Mouse (Mus musculus) stomach, embryonic 16.5 days (tissue): ENCODE measurements around the gene Pnliprp2. TPM values are rescaled to one million over a fixed set of nuclear protein-coding genes. Genes with fewer than 3 reads are reported as not detected.

ENCODE experiments used
- polyA plus RNA-seq: library from polyadenylated mRNA; unstranded; fragments of >200 nt; fragmentation: Nextera tagmentation; extraction: Ambion mirVana; gene quantifications from 2 replicates; pipeline ENCODE4 v1.2.1, GENCODE M21; 2015

Pnliprp2 gene
- polyA plus RNA-seq, 1 experiment from 2014 or later = 21.9 TPM

Other genes starting within 250 kb of the Pnliprp2 start
- not detected in 2 replicates for gene Ccdc172, start 247.7 kb upstream of the Pnliprp2 start, polyA plus RNA-seq
- gene Pnlip, start 107.2 kb upstream of the Pnliprp2 start, polyA plus RNA-seq = 0.49 and 0.50 TPM in 2 replicates
- gene Pnliprp1, start 30.8 kb upstream of the Pnliprp2 start, polyA plus RNA-seq = 3,948 and 4,083 TPM in 2 replicates
- 0.14 TPM in 1 of 2 replicates, not detected in the other for gene 1700019N19Rik, start 34.7 kb downstream of the Pnliprp2 start, polyA plus RNA-seq
- 0.21 and 0.51 TPM in 2 replicates for gene Eno4, start 183.7 kb downstream of the Pnliprp2 start, polyA plus RNA-seq
- gene Hspa12a, start 183.9 kb downstream of the Pnliprp2 start, polyA plus RNA-seq = 5.4 and 6.0 TPM in 2 replicates